Mouse (Mus musculus): ENCODE measurements at regions not wholly inside any gene's neighbourhood (a gene's known extent, or its start where the extent isn't known, plus 50 kb on each side); places are given as distances from the start of the nearest gene placed in this dataset.

GRCm38 (mm10) chr8:11114531-11114930 is 106.3 kb upstream of the Irs2 start:
- Histone ChIP-seq H3K27me3 (replicated peaks; ENCODE audit: control insufficient read depth, insufficient read depth, low read length) (no peaks in the 10 kb centered on the region), H3K4me1 (ENCODE audit: control insufficient read depth, insufficient read depth, low read length) (no peaks in the 10 kb centered on the region; the same call in 1 of the 2 replicates), H3K4me2 (ENCODE audit: low read depth, low read length) (no peak overlapping the region), H3K27ac (ENCODE audit: low read length) (no peak overlapping the region), H3K9ac (ENCODE audit: low read depth, low read length) (no peak overlapping the region), H3K9me3 (ENCODE audit: control insufficient read depth, low read length) (no peaks in the 10 kb centered on the region), H3K4me3 (ENCODE audit: low read length) (no peak overlapping the region), H3K36me3 (ENCODE audit: control insufficient read depth, insufficient read depth, low read length) (no peaks in the 10 kb centered on the region)
- ATAC-seq, result no peak
- 42% methylated on average over 8 of the region's 8 CpGs for WGBS

- Histone ChIP-seq H3K9me3 (ENCODE audit: control insufficient read depth, low read length) (no peaks in the 10 kb centered on the region), H3K27me3 (replicated peaks; ENCODE audit: control insufficient read depth, insufficient read depth, low read length) (no peaks in the 10 kb centered on the region), H3K4me3 (ENCODE audit: low read length) (no peak overlapping the region), H3K27ac (ENCODE audit: low read length) (peak overlapping the region; percentile 58; the same call in 1 of the 2 replicates), H3K4me1 (ENCODE audit: control insufficient read depth, insufficient read depth, low read length) (no peaks in the 10 kb centered on the region; the same call in 1 of the 2 replicates), H3K4me2 (ENCODE audit: low read depth, low read length) (no peak overlapping the region; the same call in 1 of the 2 replicates), H3K36me3 (ENCODE audit: control insufficient read depth, insufficient read depth, low read length) (no peaks in the 10 kb centered on the region), H3K9ac (ENCODE audit: low read depth, low read length) (peak overlapping the region; percentile 33; the same call in 1 of the 2 replicates)
- ATAC-seq, result peak; percentile 90
- 45% methylated on average over 7 of the region's 7 CpGs for WGBS
Observed at GRCm38 (mm10) chr8:11112908-11113532, 104.8 kb upstream of the Irs2 start.

GRCm38 (mm10) chr8:11111987-11112386 is 103.7 kb upstream of the Irs2 start:
- no peaks in the 10 kb centered on the region; the same call in 1 of the 2 replicates for H3K4me1 ChIP-seq (ENCODE audit: control insufficient read depth, insufficient read depth, low read length)
- no peak overlapping the region for H3K4me2 ChIP-seq (ENCODE audit: low read depth, low read length)
- ATAC-seq, result no peak
- 70% methylated on average over 2 of the region's 2 CpGs for WGBS
- H3K36me3 ChIP-seq (ENCODE audit: control insufficient read depth, insufficient read depth, low read length), result no peaks in the 10 kb centered on the region
- H3K9ac ChIP-seq (ENCODE audit: low read depth, low read length), result no peak overlapping the region
- no peak overlapping the region for H3K4me3 ChIP-seq (ENCODE audit: low read length)
- H3K27me3 ChIP-seq (replicated peaks; ENCODE audit: control insufficient read depth, insufficient read depth, low read length), result no peaks in the 10 kb centered on the region
- no peaks in the 10 kb centered on the region for H3K9me3 ChIP-seq (ENCODE audit: control insufficient read depth, low read length)
- H3K27ac ChIP-seq (ENCODE audit: low read length), result no peak overlapping the region

GRCm38 (mm10) chr8:11107435-11107834 is 99.2 kb upstream of the Irs2 start:
- H3K27ac ChIP-seq (ENCODE audit: low read length), result no peak overlapping the region
- no peak overlapping the region for H3K4me2 ChIP-seq (ENCODE audit: low read depth, low read length)
- WGBS, result 93% methylated on average over 1 of the region's 1 CpGs
- ATAC-seq, result no peak
- no peak overlapping the region for H3K4me3 ChIP-seq (ENCODE audit: low read length)
- no peaks in the 10 kb centered on the region for H3K9me3 ChIP-seq (ENCODE audit: control insufficient read depth, low read length)
- H3K36me3 ChIP-seq (ENCODE audit: control insufficient read depth, insufficient read depth, low read length), result no peaks in the 10 kb centered on the region
- H3K27me3 ChIP-seq (replicated peaks; ENCODE audit: control insufficient read depth, insufficient read depth, low read length), result no peaks in the 10 kb centered on the region
- no peak overlapping the region for H3K9ac ChIP-seq (ENCODE audit: low read depth, low read length)
- H3K4me1 ChIP-seq (ENCODE audit: control insufficient read depth, insufficient read depth, low read length), result no peaks in the 10 kb centered on the region

- Histone ChIP-seq H3K27me3 (replicated peaks; ENCODE audit: control insufficient read depth, insufficient read depth, low read length) (no peaks in the 10 kb centered on the region), H3K4me2 (ENCODE audit: low read depth, low read length) (no peak overlapping the region), H3K9me3 (ENCODE audit: control insufficient read depth, low read length) (no peaks in the 10 kb centered on the region), H3K36me3 (ENCODE audit: control insufficient read depth, insufficient read depth, low read length) (no peaks in the 10 kb centered on the region), H3K27ac (ENCODE audit: low read length) (no peak overlapping the region), H3K4me3 (ENCODE audit: low read length) (no peak overlapping the region), H3K4me1 (ENCODE audit: control insufficient read depth, insufficient read depth, low read length) (no peaks in the 10 kb centered on the region), H3K9ac (ENCODE audit: low read depth, low read length) (no peak overlapping the region)
- WGBS, result 77% methylated on average over 5 of the region's 5 CpGs
- no peak for ATAC-seq
Observed at GRCm38 (mm10) chr8:11107021-11107420, 98.8 kb upstream of the Irs2 start.

GRCm38 (mm10) chr8:11103745-11104607 is 95.7 kb upstream of the Irs2 start:
- H3K4me2 ChIP-seq (ENCODE audit: low read depth, low read length), result no peak overlapping the region
- H3K36me3 ChIP-seq (ENCODE audit: control insufficient read depth, insufficient read depth, low read length), result no peaks in the 10 kb centered on the region
- no peaks in the 10 kb centered on the region for H3K27me3 ChIP-seq (replicated peaks; ENCODE audit: control insufficient read depth, insufficient read depth, low read length)
- H3K4me3 ChIP-seq (ENCODE audit: low read length), result no peak overlapping the region
- H3K9me3 ChIP-seq (ENCODE audit: control insufficient read depth, low read length), result no peaks in the 10 kb centered on the region
- no peak overlapping the region for H3K27ac ChIP-seq (ENCODE audit: low read length)
- WGBS, result 79% methylated on average over 10 of the region's 10 CpGs
- no peaks in the 10 kb centered on the region for H3K4me1 ChIP-seq (ENCODE audit: control insufficient read depth, insufficient read depth, low read length)
- H3K9ac ChIP-seq (ENCODE audit: low read depth, low read length), result no peak overlapping the region
- ATAC-seq, result no peak

- no peaks in the 10 kb centered on the region for H3K27me3 ChIP-seq (replicated peaks; ENCODE audit: control insufficient read depth, insufficient read depth, low read length)
- H3K4me3 ChIP-seq (ENCODE audit: low read length), result no peak overlapping the region
- H3K27ac ChIP-seq (ENCODE audit: low read length), result no peak overlapping the region
- no peaks in the 10 kb centered on the region for H3K36me3 ChIP-seq (ENCODE audit: control insufficient read depth, insufficient read depth, low read length)
- 92% methylated on average over 3 of the region's 3 CpGs for WGBS
- no peak for ATAC-seq
- no peaks in the 10 kb centered on the region for H3K9me3 ChIP-seq (ENCODE audit: control insufficient read depth, low read length)
- no peak overlapping the region for H3K9ac ChIP-seq (ENCODE audit: low read depth, low read length)
- H3K4me2 ChIP-seq (ENCODE audit: low read depth, low read length), result no peak overlapping the region
- no peaks in the 10 kb centered on the region for H3K4me1 ChIP-seq (ENCODE audit: control insufficient read depth, insufficient read depth, low read length)
Observed at GRCm38 (mm10) chr8:11100310-11100709, 92.1 kb upstream of the Irs2 start.

GRCm38 (mm10) chr8:11099591-11099855 is 91.3 kb upstream of the Irs2 start:
- ATAC-seq, result no peak
- Histone ChIP-seq H3K27ac (ENCODE audit: low read length) (no peak overlapping the region), H3K4me2 (ENCODE audit: low read depth, low read length) (no peak overlapping the region), H3K9ac (ENCODE audit: low read depth, low read length) (no peak overlapping the region), H3K9me3 (ENCODE audit: control insufficient read depth, low read length) (no peaks in the 10 kb centered on the region), H3K4me1 (ENCODE audit: control insufficient read depth, insufficient read depth, low read length) (no peaks in the 10 kb centered on the region), H3K4me3 (ENCODE audit: low read length) (no peak overlapping the region), H3K27me3 (replicated peaks; ENCODE audit: control insufficient read depth, insufficient read depth, low read length) (no peaks in the 10 kb centered on the region), H3K36me3 (ENCODE audit: control insufficient read depth, insufficient read depth, low read length) (no peaks in the 10 kb centered on the region)
- 67% methylated on average over 3 of the region's 3 CpGs for WGBS

GRCm38 (mm10) chr8:11098790-11099590 is 90.7 kb upstream of the Irs2 start:
- Histone ChIP-seq H3K4me3 (ENCODE audit: low read length) (no peak overlapping the region), H3K4me2 (ENCODE audit: low read depth, low read length) (no peak overlapping the region), H3K27ac (ENCODE audit: low read length) (no peak overlapping the region), H3K27me3 (replicated peaks; ENCODE audit: control insufficient read depth, insufficient read depth, low read length) (no peaks in the 10 kb centered on the region), H3K9me3 (ENCODE audit: control insufficient read depth, low read length) (no peaks in the 10 kb centered on the region), H3K36me3 (ENCODE audit: control insufficient read depth, insufficient read depth, low read length) (no peaks in the 10 kb centered on the region), H3K4me1 (ENCODE audit: control insufficient read depth, insufficient read depth, low read length) (no peaks in the 10 kb centered on the region), H3K9ac (ENCODE audit: low read depth, low read length) (no peak overlapping the region)
- 74% methylated on average over 11 of the region's 11 CpGs for WGBS
- ATAC-seq, result no peak

Data from intestine, embryonic 16.5 days (tissue).